Mouse (Mus musculus) cerebellum, postnatal 25 days (tissue): ENCODE measurements around the gene Ahsg.
"Not testable (repeated sequence)": the region's sequence is repeated elsewhere in the genome, so short reads cannot be mapped to it uniquely, and the experiment has no call there.

Experiments
- DNase-seq, 2 experiments: peaks; one replicate each; pipeline ENCODE4 v3.0.0; 2021; ENCODE audit warnings: mixed read lengths in 2 of 2

Gene Ahsg

GRCm38 (mm10) chr16:22941825-22942476 is 50.9 kb downstream of the Ahsg start:
- DNase-seq: not testable (repeated sequence)

GRCm38 (mm10) chr16:22947371-22947770 is 56.3 kb downstream of the Ahsg start:
- DNase-seq: no peak
